Mouse (Mus musculus) heart, adult 2 months (tissue): ENCODE results near the gene Tnfrsf17. TPM values are rescaled to one million over a fixed set of nuclear protein-coding genes. Genes with fewer than 3 reads are reported as not detected.
A peak's percentile ranks its signal among the peaks of the same experiment; 100 is the strongest.
"Not testable (repeated sequence)": the region's sequence is repeated elsewhere in the genome, so short reads cannot be mapped to it uniquely, and the experiment has no call there.

Experiments used
- DNase-seq, 2 experiments: peaks; one replicate each; pipeline ENCODE4 v3.0.0; 2021
- H3K27ac ChIP-seq: fragments of 200-600 bp; 2 replicates; pipeline ENCODE4 v1.8.1; 2022
- H3K27me3 ChIP-seq: fragments of 200-500 bp; 2 replicates; pipeline ENCODE4 v1.6.1; 2012; ENCODE audit warnings: mild to moderate bottlenecking, low read length, inconsistent platforms, mixed read lengths; ENCODE audit not compliant: control insufficient read depth, insufficient read depth
- H3K36me3 ChIP-seq: fragments of 200-500 bp; 2 replicates; pipeline ENCODE4 v1.6.1; 2012; ENCODE audit warnings: low read length, inconsistent platforms; ENCODE audit not compliant: control insufficient read depth, insufficient read depth
- H3K4me1 ChIP-seq: fragments of 200-500 bp; 2 replicates; pipeline ENCODE4 v1.6.1; 2011; ENCODE audit warnings: low read length; ENCODE audit not compliant: control insufficient read depth, insufficient read depth
- H3K4me3 ChIP-seq: fragments of 200-600 bp; 2 replicates; pipeline ENCODE4 v1.8.1; 2022
- H3K79me2 ChIP-seq: fragments of 200-500 bp; replicated peaks from 2 replicates; pipeline ENCODE4 v1.6.1; 2012; ENCODE audit warnings: mild to moderate bottlenecking, inconsistent platforms, low read length, moderate library complexity, mixed read lengths; ENCODE audit not compliant: control insufficient read depth, insufficient read depth
- H3K9ac ChIP-seq: fragments of 200-500 bp; 2 replicates; pipeline ENCODE4 v1.6.1; 2012; ENCODE audit warnings: low read depth, mild to moderate bottlenecking, control low read depth, inconsistent platforms, low read length, mixed read lengths
- CTCF ChIP-seq: fragments of 200-600 bp; IDR thresholded peaks from 2 replicates; pipeline ENCODE4 v1.8.1; 2022; ENCODE audit warnings: antibody characterized with exemption, mild to moderate bottlenecking, moderate library complexity
- EP300 ChIP-seq: fragments of 200-500 bp; IDR thresholded peaks from 2 replicates; pipeline ENCODE4 v1.6.1; 2011; ENCODE audit warnings: low read depth, low read length, control low read depth; ENCODE audit not compliant: insufficient read depth
- POLR2A ChIP-seq: fragments of 200-500 bp; IDR thresholded peaks from 2 replicates; pipeline ENCODE4 v1.6.1; 2011; ENCODE audit warnings: mild to moderate bottlenecking, low read depth, low read length, control low read depth; ENCODE audit not compliant: insufficient read depth
- whole genome bisulfite sequencing: fragments of 180-500 bp; shearing (Covaris S2); methylation state at CpG from one replicate; pipeline ENCODE4 v1.1.7; 2018; 5-methylcytosine and 5-hydroxymethylcytosine counted together
- intact Hi-C: fragments of 180-260 bp; cut with DNase I; formaldehyde crosslinking; loops from one replicate; pipeline ENCODE4 v1.15.1; 2025
- polyA plus RNA-seq: library from polyadenylated mRNA; depleted of rRNA; stranded (reverse); fragments of >200 nt; gene quantifications from 2 replicates; pipeline ENCODE4 v1.2.3, GENCODE M21; 2012
- total RNA-seq, 2 experiments: library from RNA; stranded (reverse); gene quantifications; 2 replicates each; pipeline ENCODE4 v1.2.3; 2021

Tnfrsf17 gene
- total and polyA plus RNA-seq, 3 experiments, result 0.41 TPM; not detected in 2

- WGBS, result 69% methylated on average over 6 of the region's 6 CpGs
- intact Hi-C loops, result no loop called here
- Histone ChIP-seq H3K36me3 (no peaks in the 10 kb centered on the region), H3K4me3 (no peak overlapping the region), H3K27me3 (no peaks in the 10 kb centered on the region), H3K27ac (no peak overlapping the region), H3K79me2 (no peaks in the 10 kb centered on the region), H3K9ac (no peak overlapping the region), H3K4me1 (no peaks in the 10 kb centered on the region)
- no peak for DNase-seq
- TF ChIP-seq POLR2A (no peak), EP300 (no peak), CTCF (no peak)
Measured at GRCm38 (mm10) chr16:11278778-11279177, 34.8 kb upstream of the Tnfrsf17 start.

- Histone ChIP-seq H3K27me3 (no peaks in the 10 kb centered on the region), H3K79me2 (no peaks in the 10 kb centered on the region), H3K4me1 (no peaks in the 10 kb centered on the region), H3K36me3 (no peaks in the 10 kb centered on the region), H3K4me3 (no peak overlapping the region), H3K9ac (no peak overlapping the region), H3K27ac (no peak overlapping the region)
- WGBS, result 68% methylated on average over 5 of the region's 5 CpGs
- TF ChIP-seq EP300 (no peak), POLR2A (no peak)
- DNase-seq, result peak in 1 of 2 experiments; percentile 20
- intact Hi-C loops, result no loop called here
Measured at GRCm38 (mm10) chr16:11282655-11283232, 30.9 kb upstream of the Tnfrsf17 start.

- 73% methylated on average over 2 of the region's 2 CpGs for WGBS
- Histone ChIP-seq H3K9ac (no peak overlapping the region), H3K79me2 (no peaks in the 10 kb centered on the region), H3K27ac (no peak overlapping the region), H3K27me3 (no peaks in the 10 kb centered on the region), H3K36me3 (no peaks in the 10 kb centered on the region), H3K4me3 (no peak overlapping the region), H3K4me1 (no peaks in the 10 kb centered on the region)
- TF ChIP-seq POLR2A (no peak), CTCF (no peak), EP300 (no peak)
- no peak for DNase-seq
- intact Hi-C loops, result no loop called here
Measured at GRCm38 (mm10) chr16:11284881-11285280, 28.7 kb upstream of the Tnfrsf17 start.

- Histone ChIP-seq H3K27me3 (no peaks in the 10 kb centered on the region), H3K36me3 (no peaks in the 10 kb centered on the region), H3K79me2 (no peaks in the 10 kb centered on the region), H3K9ac (no peak overlapping the region), H3K4me3 (no peak overlapping the region), H3K27ac (no peak overlapping the region), H3K4me1 (no peaks in the 10 kb centered on the region)
- intact Hi-C loops, result no loop called here
- 85% methylated on average over 2 of the region's 2 CpGs for WGBS
- TF ChIP-seq CTCF (no peak), POLR2A (no peak), EP300 (no peak)
- DNase-seq, result no peak
Measured at GRCm38 (mm10) chr16:11285949-11286348, 27.7 kb upstream of the Tnfrsf17 start.

- 91% methylated on average over 8 of the region's 8 CpGs for WGBS
- DNase-seq, H3K9ac ChIP-seq, H3K27ac ChIP-seq, H3K36me3 ChIP-seq, H3K4me1 ChIP-seq, intact Hi-C loops, H3K79me2 ChIP-seq, H3K27me3 ChIP-seq, H3K4me3 ChIP-seq: not testable (repeated sequence)
Measured at GRCm38 (mm10) chr16:11288873-11289272, 24.7 kb upstream of the Tnfrsf17 start.

- H3K9ac ChIP-seq, H3K27ac ChIP-seq, H3K4me3 ChIP-seq, H3K27me3 ChIP-seq, H3K36me3 ChIP-seq, intact Hi-C loops, H3K79me2 ChIP-seq, H3K4me1 ChIP-seq, DNase-seq: not testable (repeated sequence)
- WGBS, result 77% methylated on average over 4 of the region's 4 CpGs
Measured at GRCm38 (mm10) chr16:11295583-11295982, 18.0 kb upstream of the Tnfrsf17 start.
